Mouse (Mus musculus) hindbrain, embryonic 10.5 days (tissue): ENCODE data around the gene Olfr639. TPM values are rescaled to one million over a fixed set of nuclear protein-coding genes. Genes with fewer than 3 reads are reported as not detected.
"Not testable (repeated sequence)": the region's sequence is repeated elsewhere in the genome, so short reads cannot be mapped to it uniquely, and the experiment has no call there.

Experiments used
- DNase-seq: peaks from one replicate; pipeline ENCODE4 v3.0.0-alpha.2; 2017; ENCODE audit warnings: low spot score
- H3K27ac ChIP-seq: fragments of 300-500 bp; sonication (generic); 2 replicates; pipeline ENCODE4 v1.5.1; 2016; ENCODE audit warnings: mild to moderate bottlenecking, moderate library complexity
- H3K27me3 ChIP-seq: fragments of 300-500 bp; sonication (generic); 2 replicates; pipeline ENCODE4 v1.6.1; 2016; ENCODE audit warnings: mild to moderate bottlenecking; ENCODE audit not compliant: poor library complexity, insufficient read depth, severe bottlenecking
- H3K36me3 ChIP-seq: fragments of 300-500 bp; sonication (generic); 2 replicates; pipeline ENCODE4 v1.6.1; 2016; ENCODE audit warnings: mild to moderate bottlenecking, moderate library complexity
- H3K4me1 ChIP-seq: fragments of 300-500 bp; sonication (generic); replicated peaks from 2 replicates; pipeline ENCODE4 v1.6.1; 2016; ENCODE audit warnings: mild to moderate bottlenecking
- H3K4me3 ChIP-seq: fragments of 300-500 bp; sonication (generic); 2 replicates; pipeline ENCODE4 v1.5.1; 2016; ENCODE audit warnings: mild to moderate bottlenecking, moderate library complexity
- H3K9me3 ChIP-seq: fragments of 300-500 bp; sonication (generic); 2 replicates; pipeline ENCODE4 v1.6.1; 2016; ENCODE audit warnings: mild to moderate bottlenecking, moderate library complexity
- WGBS: fragments of 180-500 bp; shearing (Covaris S2); methylation state at CpG from one replicate; pipeline ENCODE4 v1.1.7; 2016; 5-methylcytosine and 5-hydroxymethylcytosine counted together
- polyA plus RNA-seq: library from polyadenylated mRNA; unstranded; fragments of >200 nt; fragmentation: Nextera tagmentation; extraction: Ambion mirVana; gene quantifications from 2 replicates; pipeline ENCODE4 v1.2.1, GENCODE M21; 2016

Olfr639 gene
- polyA plus RNA-seq, 1 experiment from 2014 or later: not detected

DNA sequence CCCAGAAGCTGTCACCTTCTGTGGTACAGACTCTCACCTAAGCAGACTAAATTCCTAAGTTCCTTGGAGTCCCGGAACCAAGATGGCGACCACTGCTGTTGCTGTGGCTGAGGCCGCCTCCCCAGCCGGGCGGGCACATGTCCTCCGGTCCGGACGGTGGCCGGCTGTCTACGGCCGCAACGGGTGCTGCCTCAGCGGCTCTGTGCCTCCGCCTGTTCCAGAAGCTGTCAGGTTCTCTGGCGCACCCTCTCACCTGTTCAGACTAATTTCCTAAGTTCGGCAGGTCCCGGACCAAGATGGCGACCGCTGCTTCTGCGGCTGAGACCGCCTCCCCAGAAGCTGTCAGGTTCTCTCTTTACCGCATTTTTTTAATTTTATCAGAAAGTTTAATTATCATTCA, 50.2 kb downstream of the Olfr639 start:
- WGBS: 95% methylated on average over 22 of the region's 22 CpGs
- DNase-seq, H3K4me1 ChIP-seq, H3K27me3 ChIP-seq, H3K27ac ChIP-seq, H3K4me3 ChIP-seq, H3K36me3 ChIP-seq, H3K9me3 ChIP-seq: not testable (repeated sequence)

Other genes starting within 250 kb of the Olfr639 start
- gene Olfr69, start 245.7 kb downstream of the Olfr639 start, polyA plus RNA-seq: not detected in 2 replicates
- not detected in 2 replicates for gene Olfr68, start 237.6 kb downstream of the Olfr639 start, polyA plus RNA-seq
- not detected in 2 replicates for gene Olfr67, start 225.5 kb downstream of the Olfr639 start, polyA plus RNA-seq
- gene Hbb-bt, start 203.3 kb downstream of the Olfr639 start, polyA plus RNA-seq: 187 and 377 TPM in 2 replicates
- gene Hbb-bs, start 189.2 kb downstream of the Olfr639 start, polyA plus RNA-seq: 78.1 and 116 TPM in 2 replicates
- 0.63 TPM in 1 of 2 replicates, not detected in the other for gene Hbb-bh2, start 176.8 kb downstream of the Olfr639 start, polyA plus RNA-seq
- 3,568 and 4,570 TPM in 2 replicates for gene Hbb-bh1, start 174.1 kb downstream of the Olfr639 start, polyA plus RNA-seq
- 8,684 and 9,134 TPM in 2 replicates for gene Hbb-y, start 164.1 kb downstream of the Olfr639 start, polyA plus RNA-seq
- not detected in 2 replicates for gene Olfr66, start 131.1 kb downstream of the Olfr639 start, polyA plus RNA-seq
- gene Olfr64, start 122.8 kb downstream of the Olfr639 start, polyA plus RNA-seq: not detected in 2 replicates
- not detected in 2 replicates for gene Olfr65, start 113.8 kb downstream of the Olfr639 start, polyA plus RNA-seq
- not detected in 2 replicates for gene Olfr631, start 88.5 kb downstream of the Olfr639 start, polyA plus RNA-seq
- gene Olfr632, start 83.0 kb downstream of the Olfr639 start, polyA plus RNA-seq: not detected in 2 replicates
- gene Olfr633, start 72.9 kb downstream of the Olfr639 start, polyA plus RNA-seq: not detected in 2 replicates
- gene Olfr635, start 46.2 kb downstream of the Olfr639 start, polyA plus RNA-seq: 0.03 TPM in 1 of 2 replicates, not detected in the other
- not detected in 2 replicates for gene Olfr638, start 18.6 kb downstream of the Olfr639 start, polyA plus RNA-seq
- gene Olfr640, start 8.3 kb upstream of the Olfr639 start, polyA plus RNA-seq: not detected in 2 replicates
- not detected in 2 replicates for gene Olfr641, start 18.1 kb upstream of the Olfr639 start, polyA plus RNA-seq
- not detected in 2 replicates for gene Olfr642, start 35.4 kb upstream of the Olfr639 start, polyA plus RNA-seq
- gene 4930516K23Rik, start 44.1 kb upstream of the Olfr639 start, polyA plus RNA-seq: not detected in 2 replicates
- not detected in 2 replicates for gene Olfr644, start 54.6 kb upstream of the Olfr639 start, polyA plus RNA-seq
- gene Olfr645, start 68.2 kb upstream of the Olfr639 start, polyA plus RNA-seq: not detected in 2 replicates
- not detected in 2 replicates for gene Olfr646, start 87.6 kb upstream of the Olfr639 start, polyA plus RNA-seq
- gene Ubqln5, start 112.5 kb upstream of the Olfr639 start, polyA plus RNA-seq: not detected in 2 replicates
- not detected in 2 replicates for gene Olfr643, start 120.1 kb upstream of the Olfr639 start, polyA plus RNA-seq
- not detected in 2 replicates for gene Ubqln3, start 126.0 kb upstream of the Olfr639 start, polyA plus RNA-seq
- gene Ubqlnl, start 133.3 kb upstream of the Olfr639 start, polyA plus RNA-seq: not detected in 2 replicates
- not detected in 2 replicates for gene Olfm5, start 147.5 kb upstream of the Olfr639 start, polyA plus RNA-seq
- gene Olfr648, start 166.1 kb upstream of the Olfr639 start, polyA plus RNA-seq: 0.31 and 0.32 TPM in 2 replicates
- not detected in 2 replicates for gene Olfr649, start 178.7 kb upstream of the Olfr639 start, polyA plus RNA-seq
- 3.5 and 5.7 TPM in 2 replicates for gene Trim6, start 201.5 kb upstream of the Olfr639 start, polyA plus RNA-seq
- 0.85 TPM in 2 replicates for gene Trim34a, start 227.2 kb upstream of the Olfr639 start, polyA plus RNA-seq